Mouse (Mus musculus) embryonic stem cell, embryonic (primary cell): ENCODE measurements around the gene Rhox9.
"Not testable (repeated sequence)": the region's sequence is repeated elsewhere in the genome, so short reads cannot be mapped to it uniquely, and the experiment has no call there.

ENCODE experiments used
- CTCF ChIA-PET, 4 experiments: fragments of 300-600 bp in 2 of 4; fragments of 350-600 bp in 2 of 4; sonication (Branson Sonifier 250); formaldehyde crosslinking; loops; one replicate each; lab custom pipeline; 2022; ENCODE audit warnings: inconsistent platforms in 2 of 4; lab: Charles Lee
- POLR2A ChIA-PET, 4 experiments: fragments of 300-600 bp in 2 of 4; fragments of 350-600 bp in 2 of 4; sonication (Branson Sonifier 250); formaldehyde crosslinking; loops; one replicate each; lab custom pipeline; 2022; ENCODE audit warnings: antibody characterized with exemption in 4 of 4, inconsistent platforms in 1 of 4; lab: Charles Lee

Rhox9 gene

DNA sequence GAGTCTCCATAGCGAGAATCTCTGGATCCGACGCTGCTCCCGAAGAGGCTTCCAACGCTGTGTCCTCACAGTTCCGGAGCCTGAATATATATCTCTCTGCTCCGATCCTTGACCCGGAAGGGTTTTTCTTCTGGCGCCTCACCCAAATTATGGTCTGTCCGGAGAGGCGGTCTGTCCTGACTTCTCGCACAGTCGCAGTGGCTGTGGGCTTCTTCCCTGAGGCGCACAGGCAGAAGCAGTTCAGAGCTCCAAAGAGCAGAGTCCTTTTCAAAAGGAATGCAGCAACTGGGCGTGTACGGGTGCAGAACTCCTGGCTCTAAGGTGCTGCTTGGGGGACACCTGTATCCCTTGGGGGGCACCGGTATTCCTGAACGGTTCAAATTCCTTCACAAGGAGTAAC, at the start of gene Rhox9:
Gene Rhox9, minus strand, starts transcription at position 101 of the 400 bp plus-strand sequence.
- POLR2A ChIA-PET, CTCF ChIA-PET: not testable (repeated sequence)

DNA sequence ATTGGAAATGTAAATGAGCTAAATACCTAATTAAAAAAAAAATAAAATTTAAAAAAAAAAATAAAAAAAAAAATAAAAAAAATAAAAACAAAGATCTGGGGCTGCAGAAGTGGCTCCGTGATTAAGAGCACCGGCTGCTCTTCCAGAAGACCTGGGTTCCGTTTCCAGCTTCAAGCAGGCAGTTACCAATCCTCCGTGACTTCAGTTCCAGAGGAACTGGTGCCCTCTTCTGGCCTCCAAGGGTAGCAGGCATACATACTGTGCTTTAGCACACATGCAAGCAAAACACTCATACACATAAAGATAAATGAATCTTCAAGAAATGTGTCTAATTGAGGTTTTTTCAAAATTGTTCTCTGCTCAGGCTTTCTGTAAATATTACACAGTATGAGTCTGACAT, 14.7 kb upstream of the Rhox9 start:
- CTCF ChIA-PET, result interaction anchor here (0.5 to 0.7 kb wide), 5 partner anchors 23 to 819 kb away, joined by 3 to 4 read pairs (median 3); no protein-coding TSS in a partner anchor
- POLR2A ChIA-PET, result no interaction called here

DNA sequence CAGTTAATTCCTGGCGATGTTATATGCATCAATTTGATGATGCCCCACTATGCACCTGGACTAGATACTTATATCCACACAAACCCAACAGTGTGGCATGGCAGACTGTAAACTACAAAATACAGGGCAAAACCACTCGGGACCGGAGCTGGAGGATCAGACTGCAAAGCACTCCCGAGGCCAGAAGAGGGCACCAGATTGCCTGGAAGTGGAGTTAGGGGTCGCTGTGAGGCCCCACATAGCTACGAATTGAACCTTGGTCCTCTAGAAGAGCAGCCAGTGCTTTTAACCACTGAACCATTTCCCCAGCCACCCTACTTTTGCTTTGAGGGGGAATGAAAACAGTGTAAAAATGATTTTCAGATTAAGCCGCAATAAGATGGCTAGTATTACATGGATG, 7.0 kb upstream of the Rhox9 start:
- CTCF ChIA-PET, result interaction anchor here (0.5 to 1.1 kb wide), 10 partner anchors 9 to 920 kb away, joined by 3 to 7 read pairs (median 4); partner anchors contain the start of gene Rhox7b (in 1 of the 4)
- POLR2A ChIA-PET, result interaction anchor here in 1 of 4 experiments (0.7 kb wide), 1 partner anchor 1468 kb away, joined by 3 read pairs; no protein-coding TSS in a partner anchor

DNA sequence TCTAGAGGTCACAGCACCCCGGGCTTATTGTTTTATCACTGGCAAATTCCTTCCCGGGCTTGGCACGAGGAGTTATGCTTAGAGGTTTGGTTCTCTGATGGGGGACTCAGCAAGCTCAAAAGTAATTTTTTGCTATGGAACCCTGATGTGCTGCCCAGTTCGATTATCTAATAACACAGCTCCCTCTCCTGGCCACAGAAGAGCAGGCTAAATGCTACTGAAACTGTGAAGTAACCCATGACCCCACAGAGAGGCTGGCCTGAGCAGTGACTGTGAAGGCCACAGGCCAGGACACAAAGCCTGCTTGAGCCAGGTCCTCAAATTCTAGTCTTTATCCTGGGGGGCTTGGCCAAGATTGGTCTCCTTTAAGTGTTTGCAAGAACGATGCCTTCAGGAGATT, 2.2 kb upstream of the Rhox9 start:
- POLR2A ChIA-PET, result no interaction called here
- CTCF ChIA-PET, result interaction anchor here in 2 of 4 experiments (0.6 to 1.1 kb wide), 3 partner anchors 88 to 205 kb away, joined by 3 read pairs; no protein-coding TSS in a partner anchor

DNA sequence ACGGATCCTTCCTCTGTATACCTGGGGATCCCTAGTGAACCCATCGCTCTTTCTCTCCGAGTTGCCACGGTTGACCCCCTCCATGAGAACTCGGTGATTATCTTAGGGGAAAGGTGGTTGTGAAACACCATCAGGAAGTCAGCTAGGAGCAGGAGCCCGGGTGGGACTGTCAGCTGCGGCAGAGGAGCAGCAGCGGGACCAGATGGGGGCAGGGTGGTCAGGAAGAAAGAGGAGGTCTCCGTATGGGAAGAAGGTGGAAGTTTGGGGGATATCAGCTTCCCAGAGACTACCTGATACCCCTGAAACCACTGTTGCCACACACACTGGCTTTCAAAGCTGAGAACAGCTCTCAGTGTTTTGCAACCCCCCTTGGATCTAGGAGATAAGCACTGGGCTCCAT, 4.4 kb downstream of the Rhox9 start, which contains the start of gene Rhox7b:
Gene Rhox7b, minus strand, starts transcription at position 101 of the 400 bp plus-strand sequence.
- POLR2A ChIA-PET, result not testable (repeated sequence)
- CTCF ChIA-PET, result interaction anchor here in 1 of 4 experiments (0.9 kb wide), 1 partner anchor 11 kb away, joined by 3 read pairs; no protein-coding TSS in a partner anchor

DNA sequence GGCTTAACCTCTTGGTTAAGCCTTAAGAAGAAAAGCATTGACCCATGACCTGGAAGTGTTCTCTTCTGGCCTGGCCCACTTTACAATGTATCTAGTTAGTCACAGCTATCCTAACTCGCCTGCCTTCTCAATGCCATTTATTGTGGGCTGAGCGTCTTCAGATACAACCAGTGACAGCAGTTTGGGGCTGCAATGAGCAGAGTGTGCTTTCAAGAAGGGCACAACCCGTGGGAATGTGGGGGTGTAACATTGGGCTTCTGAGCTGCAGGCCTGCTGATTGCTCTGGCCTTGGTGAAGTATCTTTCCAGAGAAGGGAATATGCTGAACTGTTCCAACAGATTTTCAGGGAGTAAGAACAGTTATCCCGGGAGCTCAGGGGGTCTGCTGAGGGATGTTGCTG, 22.7 kb downstream of the Rhox9 start, which contains the start of gene Rhox8:
Gene Rhox8, minus strand, starts transcription at position 101 of the 400 bp plus-strand sequence.
- ChIA-PET POLR2A (no interaction called here), CTCF (no interaction called here)

DNA sequence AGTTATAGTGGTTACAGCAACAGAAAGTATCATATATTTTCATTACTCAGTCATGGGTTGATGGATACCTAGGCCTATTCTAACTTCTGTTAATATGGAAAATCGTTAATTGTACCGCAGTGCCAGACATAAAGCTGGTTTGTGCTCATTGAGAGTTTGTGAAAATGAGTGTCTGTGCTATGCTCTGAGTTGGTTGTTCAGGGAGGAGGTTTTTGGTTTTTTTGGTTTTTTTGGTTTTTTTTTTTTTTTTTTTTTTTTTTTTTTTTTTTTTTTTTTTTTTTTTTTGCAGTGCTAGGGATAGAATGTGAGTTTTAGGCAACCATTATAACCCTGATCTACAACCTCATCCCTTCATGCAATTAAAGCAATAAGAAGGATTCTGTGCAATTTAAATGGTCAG, 29.9 kb downstream of the Rhox9 start:
- POLR2A ChIA-PET, result no interaction called here
- CTCF ChIA-PET, result no interaction called here
